Mouse (Mus musculus) layer of hippocampus, adult 9-11 months (tissue): ENCODE measurements around the gene Gpnmb.

Experiments
- DNase-seq: peaks from one replicate; pipeline ENCODE4 v3.0.0; 2022

Gpnmb gene

GRCm38 (mm10) chr6:49036275-49037267 lies at the start of gene Gpnmb:
Gene Gpnmb, plus strand, starts transcription at chr6:49036546.
- DNase-seq = no peak

- DNase-seq = no peak
Measured at GRCm38 (mm10) chr6:48989971-48990370, 46.4 kb upstream of the Gpnmb start.

- no peak for DNase-seq
Measured at GRCm38 (mm10) chr6:48991991-48992390, 44.4 kb upstream of the Gpnmb start.

- DNase-seq = no peak
Measured at GRCm38 (mm10) chr6:48998186-48998585, 38.2 kb upstream of the Gpnmb start.

- DNase-seq = no peak
Measured at GRCm38 (mm10) chr6:48998796-48999195, 37.5 kb upstream of the Gpnmb start.

- DNase-seq = no peak
Measured at GRCm38 (mm10) chr6:49003381-49003780, 33.0 kb upstream of the Gpnmb start.

- peak; percentile 34 for DNase-seq
Measured at GRCm38 (mm10) chr6:49007981-49008380, 28.4 kb upstream of the Gpnmb start.

GRCm38 (mm10) chr6:49008420-49009160 lies 27.8 kb upstream of the Gpnmb start:
- no peak for DNase-seq

GRCm38 (mm10) chr6:49009161-49009555 lies 27.2 kb upstream of the Gpnmb start:
- DNase-seq = no peak

GRCm38 (mm10) chr6:49009665-49010064 lies 26.7 kb upstream of the Gpnmb start:
- no peak for DNase-seq

- DNase-seq = no peak
Measured at GRCm38 (mm10) chr6:49011191-49011590, 25.2 kb upstream of the Gpnmb start.

GRCm38 (mm10) chr6:49013023-49013422 lies 23.3 kb upstream of the Gpnmb start:
- peak; percentile 46 for DNase-seq

GRCm38 (mm10) chr6:49013458-49013857 lies 22.9 kb upstream of the Gpnmb start:
- no peak for DNase-seq

GRCm38 (mm10) chr6:49017150-49017549 lies 19.2 kb upstream of the Gpnmb start:
- no peak for DNase-seq

- DNase-seq = no peak
Measured at GRCm38 (mm10) chr6:49019341-49019740, 17.0 kb upstream of the Gpnmb start.

GRCm38 (mm10) chr6:49021141-49022012 lies 15.0 kb upstream of the Gpnmb start:
- peak; percentile 89 for DNase-seq

GRCm38 (mm10) chr6:49022384-49022783 lies 14.0 kb upstream of the Gpnmb start:
- no peak for DNase-seq

GRCm38 (mm10) chr6:49023315-49023714 lies 13.0 kb upstream of the Gpnmb start:
- DNase-seq = no peak

- DNase-seq = no peak
Measured at GRCm38 (mm10) chr6:49025290-49025689, 11.1 kb upstream of the Gpnmb start.

- DNase-seq = no peak
Measured at GRCm38 (mm10) chr6:49026496-49026895, 9.8 kb upstream of the Gpnmb start.

- no peak for DNase-seq
Measured at GRCm38 (mm10) chr6:49028019-49028418, 8.3 kb upstream of the Gpnmb start.

GRCm38 (mm10) chr6:49028708-49029107 lies 7.6 kb upstream of the Gpnmb start:
- DNase-seq = no peak

- DNase-seq = no peak
Measured at GRCm38 (mm10) chr6:49031230-49031629, 5.1 kb upstream of the Gpnmb start.
